Mouse (Mus musculus) liver, postnatal 0 days (tissue): ENCODE measurements around the gene Sccpdh.

Experiments used
- CTCF ChIP-seq: sonication (generic); IDR thresholded peaks from 2 replicates; pipeline ENCODE4 v1.5.1; 2016; ENCODE audit warnings: antibody characterized with exemption, low read depth
- EP300 ChIP-seq: IDR thresholded peaks from 2 replicates; pipeline ENCODE4 v1.6.1; 2016; ENCODE audit warnings: antibody characterized with exemption, low read depth, mild to moderate bottlenecking

DNA sequence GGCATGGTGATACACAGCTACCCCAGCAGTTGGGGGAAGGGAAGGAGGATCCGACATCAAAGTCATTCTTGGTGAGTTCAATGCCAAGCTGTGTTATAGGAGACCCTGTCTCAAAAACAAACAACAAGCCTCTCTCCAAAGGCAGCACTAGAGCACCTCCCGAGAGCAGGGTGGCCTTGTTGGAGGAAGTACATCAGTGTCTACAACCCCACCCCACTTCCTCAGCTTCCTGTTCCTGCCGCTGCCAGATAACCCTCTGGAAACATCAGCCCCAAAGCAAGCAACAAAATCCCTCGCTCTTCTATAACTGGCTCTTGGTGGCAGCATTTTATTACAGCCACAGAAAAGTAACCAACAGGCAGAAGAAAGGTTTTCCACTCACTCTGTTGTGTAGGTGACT is 17.7 kb upstream of the Sccpdh start:
- TF ChIP-seq EP300 (no peak), CTCF (no peak)
